Mouse (Mus musculus) heart, embryonic 15.5 days (tissue): ENCODE results near the gene C1qtnf6. TPM values are rescaled to one million over a fixed set of nuclear protein-coding genes. Genes with fewer than 3 reads are reported as not detected.

Source experiments
- ATAC-seq: fragments of 200-750 bp; cut with Nextera tagmentation; replicated peaks from 2 replicates; pipeline ENCODE4 v1.8.0; 2017; ENCODE audit warnings: low read depth, moderate TSS enrichment; ENCODE audit not compliant: insufficient number of reproducible peaks, insufficient read depth, low FRiP score
- H3K27ac ChIP-seq: fragments of 300-500 bp; sonication (generic); 2 replicates; pipeline ENCODE4 v1.5.1; 2015; ENCODE audit warnings: mild to moderate bottlenecking, inconsistent platforms
- H3K27me3 ChIP-seq: fragments of 300-500 bp; sonication (generic); 2 replicates; pipeline ENCODE4 v1.6.1; 2015; ENCODE audit warnings: inconsistent platforms
- H3K36me3 ChIP-seq: fragments of 300-500 bp; sonication (generic); 2 replicates; pipeline ENCODE4 v1.6.1; 2015; ENCODE audit warnings: mild to moderate bottlenecking, inconsistent platforms
- H3K4me1 ChIP-seq: fragments of 300-500 bp; sonication (generic); replicated peaks from 2 replicates; pipeline ENCODE4 v1.6.1; 2015; ENCODE audit warnings: inconsistent platforms
- H3K4me2 ChIP-seq: fragments of 300-500 bp; sonication (generic); 2 replicates; pipeline ENCODE4 v1.6.1; 2015; ENCODE audit warnings: inconsistent platforms, mild to moderate bottlenecking, moderate library complexity
- H3K4me3 ChIP-seq: fragments of 300-500 bp; sonication (generic); 2 replicates; pipeline ENCODE4 v1.5.1; 2015; ENCODE audit warnings: mild to moderate bottlenecking, inconsistent platforms
- H3K9ac ChIP-seq: fragments of 300-500 bp; sonication (generic); 2 replicates; pipeline ENCODE4 v1.6.1; 2015; ENCODE audit warnings: mild to moderate bottlenecking, inconsistent platforms
- H3K9me3 ChIP-seq: fragments of 300-500 bp; sonication (generic); replicated peaks from 2 replicates; pipeline ENCODE4 v1.6.1; 2016; ENCODE audit warnings: inconsistent platforms
- WGBS: fragments of 180-500 bp; shearing (Covaris S2); methylation state at CpG from one replicate; pipeline ENCODE4 v1.1.7; 2015; ENCODE audit warnings: mixed read lengths; 5-methylcytosine and 5-hydroxymethylcytosine counted together
- polyA plus RNA-seq: library from polyadenylated mRNA; unstranded; fragments of >200 nt; fragmentation: Nextera tagmentation; extraction: Ambion mirVana; gene quantifications from 2 replicates; pipeline ENCODE4 v1.2.1, GENCODE M21; 2015

Gene C1qtnf6
- polyA plus RNA-seq: 28.9 and 37.3 TPM in 2 replicates

DNA sequence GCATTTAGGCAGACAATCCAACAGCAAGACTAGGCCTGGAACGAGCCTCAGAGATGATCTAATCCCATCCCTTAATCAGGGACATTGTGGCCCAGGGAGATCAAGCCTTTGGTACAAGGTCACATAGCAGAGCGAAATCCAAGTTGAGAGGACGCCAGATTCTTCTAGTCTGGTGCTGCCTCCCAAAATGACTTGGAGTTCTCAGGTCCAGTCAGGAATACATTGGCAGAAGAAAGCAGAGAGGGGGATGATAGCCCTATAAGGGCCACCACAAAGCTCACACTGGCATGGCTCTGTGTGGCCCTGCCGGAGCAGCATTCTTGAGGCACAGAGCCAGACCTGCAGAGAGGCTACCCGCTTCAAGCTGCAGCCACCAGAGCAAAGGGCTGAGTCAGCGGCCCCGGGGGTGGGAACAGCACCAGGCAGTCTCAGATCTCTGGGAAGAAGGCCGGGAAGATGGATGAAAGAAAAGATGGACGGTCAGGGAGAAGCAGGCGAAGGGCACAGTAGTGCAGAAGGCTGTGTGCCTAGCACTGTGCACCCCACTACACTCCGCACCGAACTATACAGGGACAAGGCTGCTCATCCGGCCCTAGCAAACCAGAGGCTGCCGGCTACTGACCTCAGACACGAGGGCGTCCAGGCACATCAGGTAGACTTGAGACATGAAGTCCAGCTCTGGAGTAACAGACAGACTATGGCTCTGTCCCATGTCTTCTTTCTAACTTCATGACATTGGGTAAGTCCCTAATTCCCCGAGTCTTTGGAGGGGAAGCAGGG is at the start of gene C1qtnf6:
Gene C1qtnf6 (minus strand): TSS at position 746 of the 780 bp plus-strand sequence.
- Histone ChIP-seq H3K4me1 (peaks cover 44% of the 10 kb centered on the region), H3K9me3 (no peaks in the 10 kb centered on the region), H3K27me3 (no peaks in the 10 kb centered on the region; the same call in 1 of the 2 replicates), H3K36me3 (no peaks in the 10 kb centered on the region), H3K9ac (peak within 1 kb of the TSS; percentile 26), H3K4me2 (peak within 1 kb of the TSS; percentile 49), H3K27ac (peak within 1 kb of the TSS; percentile 94), H3K4me3 (peak within 1 kb of the TSS; percentile 32)
- no peak for ATAC-seq
- WGBS: 61% methylated on average over 17 of the region's 17 CpGs

DNA sequence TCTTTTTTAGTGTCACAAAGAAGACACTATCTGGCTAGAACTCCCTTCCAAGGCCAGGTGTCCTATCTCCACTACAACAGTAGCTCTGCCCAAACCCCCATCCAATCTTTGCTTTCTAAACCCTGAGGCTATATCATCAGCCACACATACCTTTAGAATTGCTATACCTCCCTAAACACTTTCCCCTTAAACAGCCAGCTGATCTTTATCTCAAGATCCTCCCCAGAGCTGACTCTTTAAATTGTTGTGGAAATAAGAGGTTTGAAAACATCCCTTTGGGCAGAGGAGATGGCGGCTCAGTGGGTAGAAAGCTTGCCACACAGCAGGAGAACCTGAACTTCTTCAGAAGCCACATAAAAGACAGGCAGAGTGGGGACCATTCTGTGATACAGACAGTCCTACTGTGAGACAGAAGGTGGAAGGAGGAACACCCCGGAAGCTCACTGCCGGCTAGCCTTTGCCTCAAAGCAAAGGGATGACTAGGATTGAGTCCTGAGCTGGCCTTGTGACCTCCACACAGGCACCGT is 45.1 kb upstream of the C1qtnf6 start:
- no peak for ATAC-seq
- Histone ChIP-seq H3K9ac (no peak overlapping the region), H3K4me2 (no peak overlapping the region), H3K9me3 (no peaks in the 10 kb centered on the region), H3K27me3 (no peaks in the 10 kb centered on the region), H3K4me3 (no peak overlapping the region), H3K27ac (no peak overlapping the region), H3K4me1 (peaks cover 28% of the 10 kb centered on the region), H3K36me3 (no peaks in the 10 kb centered on the region)
- 76% methylated on average over 4 of the region's 4 CpGs for WGBS

DNA sequence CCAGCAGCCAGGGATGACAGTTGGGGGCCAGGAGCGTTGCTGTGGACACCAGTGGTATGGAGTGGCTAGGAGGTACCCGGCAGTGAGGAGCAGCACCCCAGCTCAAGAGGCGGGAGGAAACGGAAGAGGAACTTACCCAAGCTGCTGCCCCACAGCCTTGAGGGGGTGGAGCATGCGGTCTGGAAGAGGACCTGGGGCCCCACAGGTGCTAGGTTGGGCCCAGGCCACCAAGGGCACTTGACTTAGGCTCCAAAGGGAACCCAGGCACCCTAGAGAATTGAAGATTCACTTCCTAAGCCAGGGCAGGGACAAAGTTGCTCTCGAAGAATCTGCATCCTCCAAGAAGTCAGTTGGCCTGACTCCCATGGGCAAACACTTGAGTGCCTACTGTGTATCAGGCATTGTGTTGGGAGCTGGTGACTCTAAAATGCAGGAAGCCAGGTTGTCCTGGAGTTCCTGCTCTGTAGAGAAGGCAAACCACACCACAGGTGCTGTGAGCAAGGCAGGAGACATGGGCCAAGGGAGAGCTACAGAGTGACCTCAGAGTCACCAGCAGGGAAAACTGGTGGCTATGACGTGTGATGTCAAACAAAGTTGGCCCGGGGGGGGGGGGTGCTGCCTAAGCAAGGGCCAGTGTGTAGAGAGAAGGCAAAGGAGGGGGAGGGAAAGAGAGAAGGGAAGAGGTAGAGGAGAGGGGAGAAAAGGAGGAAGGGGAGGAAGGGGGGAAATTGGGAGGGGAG is 41.6 kb upstream of the C1qtnf6 start, which contains the start of gene Rac2:
Gene Rac2 (minus strand): TSS at position 126 of the 740 bp plus-strand sequence.
- H3K9ac ChIP-seq: no peak within 1 kb of the TSS
- H3K4me2 ChIP-seq: peak within 1 kb of the TSS; percentile 7; the same call in 1 of the 2 replicates
- H3K27me3 ChIP-seq: no peaks in the 10 kb centered on the region
- peak within 1 kb of the TSS; percentile 32 for H3K4me3 ChIP-seq
- 71% methylated on average over 8 of the region's 8 CpGs for WGBS
- H3K36me3 ChIP-seq: no peaks in the 10 kb centered on the region
- H3K9me3 ChIP-seq: no peaks in the 10 kb centered on the region
- no peak for ATAC-seq
- peak within 1 kb of the TSS; percentile 43 for H3K27ac ChIP-seq
- peaks cover 13% of the 10 kb centered on the region for H3K4me1 ChIP-seq

DNA sequence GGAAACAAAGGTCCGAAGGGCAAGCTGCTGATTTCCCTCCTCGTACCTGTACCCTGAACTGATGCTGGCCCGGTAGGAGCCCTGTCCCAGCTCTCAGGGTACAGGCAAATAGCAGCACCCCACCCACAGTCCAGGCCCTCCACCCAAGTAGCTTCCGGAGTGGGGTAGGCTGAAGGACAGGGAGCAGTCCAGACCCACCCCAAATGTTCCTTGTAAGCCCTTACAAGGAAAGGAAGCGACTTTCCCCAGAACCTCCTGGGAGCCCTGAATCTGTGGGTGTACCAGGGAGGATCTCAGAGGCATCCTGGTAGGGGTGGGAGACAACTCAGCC is 41.0 kb upstream of the C1qtnf6 start:
- H3K4me2 ChIP-seq: no peak overlapping the region
- no peaks in the 10 kb centered on the region for H3K27me3 ChIP-seq
- peak overlapping the region; percentile 43 for H3K27ac ChIP-seq
- H3K4me3 ChIP-seq: peak overlapping the region; percentile 32
- 82% methylated on average over 5 of the region's 5 CpGs for WGBS
- H3K4me1 ChIP-seq: peaks cover 13% of the 10 kb centered on the region
- H3K36me3 ChIP-seq: no peaks in the 10 kb centered on the region
- no peak for ATAC-seq
- H3K9ac ChIP-seq: no peak overlapping the region
- H3K9me3 ChIP-seq: no peaks in the 10 kb centered on the region

DNA sequence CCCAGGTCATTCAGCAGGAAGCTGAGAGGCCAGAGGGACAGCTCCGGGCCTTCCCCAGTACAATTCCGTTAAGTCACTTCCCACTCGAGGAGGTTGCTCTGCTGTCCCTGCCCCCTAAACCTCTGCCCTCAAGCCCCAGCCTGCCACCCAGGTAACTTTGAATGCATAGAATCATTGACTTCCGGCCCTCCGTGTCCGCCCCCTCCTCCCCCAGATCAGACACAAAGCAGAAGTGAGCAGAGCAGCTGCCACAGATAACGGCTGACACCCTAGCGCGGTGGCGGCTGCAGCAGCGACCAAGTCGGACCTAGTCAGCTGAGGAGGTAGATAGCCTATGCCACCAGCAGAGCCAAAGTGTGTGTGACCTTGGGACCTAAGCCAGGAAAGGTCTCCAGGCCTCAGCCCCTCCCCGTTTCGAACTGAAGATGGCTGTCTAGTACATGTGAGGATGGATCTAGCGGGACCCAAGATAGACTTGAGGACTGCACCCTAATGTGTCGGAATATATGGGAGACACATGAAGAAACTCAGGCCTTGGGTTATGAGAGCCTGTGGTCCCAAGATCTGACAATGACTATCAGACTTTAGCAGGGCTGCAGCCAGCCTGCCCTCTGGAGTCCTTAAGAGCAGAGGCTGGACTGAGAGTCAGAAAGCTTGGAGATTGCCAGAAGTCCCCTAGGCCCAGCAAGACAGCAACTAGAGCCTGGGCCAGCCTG is 40.5 kb upstream of the C1qtnf6 start:
- H3K4me3 ChIP-seq: peak overlapping the region; percentile 32
- ATAC-seq: peak; percentile 36; the same call in 1 of the 2 replicates
- H3K27me3 ChIP-seq: no peaks in the 10 kb centered on the region
- WGBS: 16% methylated on average over 16 of the region's 16 CpGs
- no peaks in the 10 kb centered on the region for H3K36me3 ChIP-seq
- H3K4me2 ChIP-seq: peak overlapping the region; percentile 7; the same call in 1 of the 2 replicates
- H3K4me1 ChIP-seq: peaks cover 13% of the 10 kb centered on the region
- no peaks in the 10 kb centered on the region for H3K9me3 ChIP-seq
- no peak overlapping the region for H3K9ac ChIP-seq
- H3K27ac ChIP-seq: peak overlapping the region; percentile 43

DNA sequence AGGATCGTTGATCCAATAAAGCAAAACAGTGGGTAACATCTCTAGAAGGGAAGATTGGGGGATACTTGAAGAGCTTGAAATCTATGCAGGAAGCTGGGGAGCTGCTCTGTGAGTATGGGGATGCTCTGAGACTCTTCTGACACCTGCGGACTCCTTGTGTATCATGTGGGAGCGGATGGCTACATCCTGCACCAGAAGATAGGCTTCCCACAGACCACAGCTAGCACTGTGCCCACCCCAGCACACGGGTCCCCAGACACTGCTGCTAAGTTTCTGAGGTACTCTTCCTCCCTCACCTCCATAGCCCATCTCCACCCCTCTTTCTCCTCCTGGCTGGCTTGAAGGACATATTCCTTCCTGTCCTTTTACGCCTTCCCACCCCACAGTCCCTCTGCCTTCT is 39.0 kb upstream of the C1qtnf6 start:
- Histone ChIP-seq H3K27ac (no peak overlapping the region), H3K4me1 (peaks cover 13% of the 10 kb centered on the region), H3K9ac (no peak overlapping the region), H3K4me2 (no peak overlapping the region), H3K36me3 (no peaks in the 10 kb centered on the region), H3K4me3 (no peak overlapping the region), H3K9me3 (no peaks in the 10 kb centered on the region), H3K27me3 (no peaks in the 10 kb centered on the region)
- ATAC-seq: no peak
- 94% methylated on average over 5 of the region's 5 CpGs for WGBS

DNA sequence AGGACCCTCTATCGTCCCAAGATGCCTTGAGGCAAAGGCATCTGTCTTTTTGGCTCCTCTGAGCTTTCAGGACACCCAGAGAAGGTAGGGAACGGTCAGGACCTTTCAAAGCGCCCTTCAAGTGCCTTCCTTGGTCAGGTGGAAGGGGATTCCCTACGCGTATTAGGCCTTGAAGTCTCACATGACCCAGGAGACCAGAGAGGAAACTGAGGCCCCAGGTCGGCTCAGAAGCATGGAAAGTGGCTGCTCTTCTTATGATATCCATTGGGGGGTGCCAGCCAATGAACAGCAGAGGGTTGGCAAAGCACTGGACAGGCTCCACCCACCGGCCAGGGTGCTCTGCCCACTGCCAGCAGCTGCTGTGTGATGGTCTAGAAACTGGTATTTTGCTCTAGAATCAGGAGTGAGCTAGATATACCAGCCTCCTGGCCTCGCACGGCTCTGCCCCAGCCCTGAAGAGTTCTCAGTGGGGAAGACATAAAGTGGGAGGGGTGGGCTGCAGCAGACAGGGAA is 36.4 kb upstream of the C1qtnf6 start:
- no peak overlapping the region for H3K27ac ChIP-seq
- H3K4me3 ChIP-seq: no peak overlapping the region
- ATAC-seq: no peak
- no peaks in the 10 kb centered on the region for H3K27me3 ChIP-seq
- 68% methylated on average over 9 of the region's 9 CpGs for WGBS
- H3K36me3 ChIP-seq: no peaks in the 10 kb centered on the region
- peaks cover 16% of the 10 kb centered on the region for H3K4me1 ChIP-seq
- H3K4me2 ChIP-seq: no peak overlapping the region
- no peak overlapping the region for H3K9ac ChIP-seq
- no peaks in the 10 kb centered on the region for H3K9me3 ChIP-seq

DNA sequence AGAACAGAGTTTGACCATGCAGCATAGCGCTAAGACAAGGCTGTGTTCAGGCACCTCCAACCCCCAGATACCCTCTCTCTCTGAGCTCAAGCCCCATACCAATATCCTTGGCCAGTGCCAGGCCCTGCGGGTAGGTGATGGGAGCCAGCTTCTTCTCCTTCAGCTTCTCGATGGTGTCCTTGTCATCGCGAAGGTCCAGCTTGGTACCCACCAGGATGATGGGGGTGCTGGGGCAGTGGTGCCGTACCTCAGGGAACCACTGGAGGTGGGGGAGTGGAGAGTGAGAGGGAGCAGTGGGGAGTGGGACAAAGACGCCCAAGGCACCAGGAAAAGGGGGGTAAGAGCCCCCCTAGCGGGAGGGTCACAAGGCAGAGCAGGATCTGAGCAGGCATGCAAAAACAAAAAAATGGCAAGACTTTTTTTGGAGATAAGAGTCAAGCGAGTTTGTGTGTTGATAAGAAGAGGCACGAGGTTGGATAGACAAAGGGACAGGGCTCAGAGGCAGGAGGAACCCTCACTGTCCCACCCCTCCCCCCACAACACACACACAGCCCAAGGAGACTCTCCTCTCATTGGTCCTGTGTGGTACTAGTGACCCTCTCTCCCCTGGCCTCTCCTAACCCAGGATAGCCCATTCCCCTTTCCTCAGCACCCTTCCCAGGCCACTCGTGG is 33.7 kb upstream of the C1qtnf6 start:
- Histone ChIP-seq H3K9me3 (no peaks in the 10 kb centered on the region), H3K36me3 (no peaks in the 10 kb centered on the region), H3K4me2 (no peak overlapping the region), H3K4me3 (no peak overlapping the region), H3K27me3 (no peaks in the 10 kb centered on the region), H3K27ac (no peak overlapping the region), H3K4me1 (peaks cover 3% of the 10 kb centered on the region; the same call in 1 of the 2 replicates), H3K9ac (no peak overlapping the region)
- ATAC-seq: no peak
- WGBS: 63% methylated on average over 11 of the region's 11 CpGs

DNA sequence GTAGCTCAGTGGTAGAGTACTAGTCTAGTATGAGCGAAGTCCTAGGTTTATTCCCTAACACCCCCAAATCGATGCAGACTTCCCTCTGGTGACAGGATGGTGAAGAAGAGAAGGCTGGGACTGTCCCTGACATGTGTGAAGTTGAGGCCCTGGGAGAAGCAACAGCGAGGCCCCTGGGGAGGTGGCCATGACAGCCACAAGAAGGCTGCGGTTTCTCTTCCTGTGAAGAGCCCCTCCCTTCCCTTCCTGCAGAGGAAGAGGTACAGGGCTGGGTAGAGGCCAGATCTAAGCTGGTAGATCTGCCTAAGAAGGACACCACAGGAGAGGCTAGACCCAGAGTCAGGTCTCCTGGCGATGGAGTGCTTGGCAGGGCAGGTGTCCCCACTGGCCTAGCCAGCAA is 32.7 kb upstream of the C1qtnf6 start:
- Histone ChIP-seq H3K9ac (no peak overlapping the region), H3K36me3 (no peaks in the 10 kb centered on the region), H3K4me2 (no peak overlapping the region), H3K9me3 (no peaks in the 10 kb centered on the region), H3K4me3 (no peak overlapping the region), H3K27ac (no peak overlapping the region), H3K4me1 (peaks cover 3% of the 10 kb centered on the region; the same call in 1 of the 2 replicates), H3K27me3 (no peaks in the 10 kb centered on the region)
- ATAC-seq: no peak
- WGBS: 68% methylated on average over 5 of the region's 5 CpGs

DNA sequence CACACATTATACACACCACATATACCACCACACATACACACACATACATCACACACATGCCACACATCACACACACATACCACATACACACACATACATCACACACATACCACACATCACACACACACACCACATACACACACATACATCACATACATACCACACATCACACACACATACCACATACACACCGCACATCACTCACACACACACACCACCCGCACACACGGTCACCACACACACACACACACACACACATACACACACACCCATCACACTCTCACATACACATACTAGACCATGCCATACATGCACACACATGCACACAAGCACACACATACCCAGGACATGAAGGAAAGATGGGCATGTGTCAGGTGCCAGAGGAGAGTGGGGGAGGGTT is 32.1 kb upstream of the C1qtnf6 start:
- no peak overlapping the region for H3K4me2 ChIP-seq
- WGBS: 92% methylated on average over 3 of the region's 3 CpGs
- no peak for ATAC-seq
- H3K4me1 ChIP-seq: peaks cover 3% of the 10 kb centered on the region; the same call in 1 of the 2 replicates
- no peaks in the 10 kb centered on the region for H3K9me3 ChIP-seq
- H3K27me3 ChIP-seq: no peaks in the 10 kb centered on the region
- H3K9ac ChIP-seq: no peak overlapping the region
- no peak overlapping the region for H3K4me3 ChIP-seq
- H3K36me3 ChIP-seq: no peaks in the 10 kb centered on the region
- H3K27ac ChIP-seq: no peak overlapping the region
